Mouse (Mus musculus): Measurements from ENCODE around the gene Car10. TPM values are rescaled to one million over a fixed set of nuclear protein-coding genes. Genes with fewer than 3 reads are reported as not detected.

Gene Car10
- polyA plus RNA-seq, 1 experiment = not detected

DNA sequence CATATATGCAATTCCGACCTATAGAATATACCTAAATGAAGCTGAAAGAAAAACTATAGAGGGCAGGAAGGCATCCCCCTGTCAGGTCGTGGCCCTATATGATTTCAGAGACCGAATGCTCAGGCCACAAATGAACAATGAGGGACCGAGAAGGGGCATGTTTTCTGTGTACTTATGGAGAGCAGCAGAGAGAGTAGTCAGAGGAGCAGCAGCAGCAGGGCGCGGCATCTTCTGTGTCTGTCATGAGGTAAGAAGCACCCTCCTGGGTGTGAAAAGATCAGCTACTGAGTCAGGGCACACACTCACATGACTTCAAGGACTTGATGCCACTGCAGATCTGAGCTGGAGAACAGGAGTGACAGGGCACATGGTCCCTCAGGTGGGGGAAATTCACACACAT is 438.4 kb downstream of the Car10 start:
- Histone ChIP-seq H3ac (ENCODE audit: control insufficient read depth, insufficient read length) (no peak overlapping the region), H3K79me2 (ENCODE audit: control insufficient read depth, insufficient read depth) (no peaks in the 10 kb centered on the region), H3K4me2 (ENCODE audit: low read depth) (no peak overlapping the region), H3K27me3 (ENCODE audit: control insufficient read depth, insufficient read depth, insufficient read length) (no peaks in the 10 kb centered on the region), H3K4me3 (no peak overlapping the region), H3K36me3 (ENCODE audit: control insufficient read depth, insufficient read depth) (no peaks in the 10 kb centered on the region)
- TF ChIP-seq USF1 (IDR thresholded peaks at IDR 0.05; ENCODE audit: low read depth) (no peak), CEBPB (IDR thresholded peaks at IDR 0.05; ENCODE audit: insufficient read depth, poor library complexity, severe bottlenecking) (no peak), POLR2AphosphoS2 (IDR thresholded peaks at IDR 0.05; ENCODE audit: insufficient read length, low read depth) (no peak), MAX (IDR thresholded peaks at IDR 0.05; ENCODE audit: low read depth) (no peak), E2F4 (IDR thresholded peaks at IDR 0.05; ENCODE audit: insufficient read depth) (no peak), SRF (IDR thresholded peaks at IDR 0.05; ENCODE audit: control insufficient read depth, insufficient read length, low read depth) (no peak), POLR2A (IDR thresholded peaks at IDR 0.05; ENCODE audit: insufficient read length, low read depth) (no peak), MYOG (IDR thresholded peaks at IDR 0.05; ENCODE audit: control insufficient read depth in 1 of 3, insufficient read depth in 1 of 3, insufficient read length in 2 of 3, low read depth in 2 of 3) (no peak), MYOD1 (IDR thresholded peaks at IDR 0.05; ENCODE audit: control insufficient read depth in 1 of 3, insufficient read length in 2 of 3, low read depth in 2 of 3) (no peak), REST (IDR thresholded peaks at IDR 0.05; ENCODE audit: insufficient read depth, insufficient read length) (no peak), TCF12 (IDR thresholded peaks at IDR 0.05; ENCODE audit: insufficient read depth, poor library complexity, severe bottlenecking) (no peak), TCF3 (IDR thresholded peaks at IDR 0.05; ENCODE audit: insufficient read length, low read depth) (no peak)

DNA sequence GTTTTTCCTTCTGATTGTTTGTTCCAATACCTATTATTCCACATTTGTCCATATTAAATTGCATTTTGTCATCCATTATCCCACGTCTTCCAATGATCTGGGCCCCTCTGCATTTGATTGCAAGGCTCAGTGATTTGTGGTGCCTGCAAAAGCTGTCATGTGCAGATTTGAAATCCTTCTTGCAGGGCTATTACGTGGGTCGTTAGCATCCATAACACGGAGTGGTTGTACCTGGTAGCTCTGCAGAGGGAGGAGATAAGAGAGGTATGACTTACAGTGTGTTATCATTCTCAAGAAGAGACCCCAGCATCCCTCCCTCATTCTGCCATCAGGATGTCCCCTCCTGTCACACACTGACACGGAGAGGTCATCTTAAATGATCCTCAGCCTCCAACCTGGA is 451.1 kb downstream of the Car10 start:
- no peak overlapping the region for H3ac ChIP-seq (ENCODE audit: control insufficient read depth, insufficient read length)
- TF ChIP-seq TCF12 (IDR thresholded peaks at IDR 0.05; ENCODE audit: insufficient read depth, poor library complexity, severe bottlenecking) = no peak
- TF ChIP-seq POLR2A (IDR thresholded peaks at IDR 0.05; ENCODE audit: insufficient read length, low read depth) = no peak
- TF ChIP-seq POLR2AphosphoS2 (IDR thresholded peaks at IDR 0.05; ENCODE audit: insufficient read length, low read depth) = no peak
- TF ChIP-seq MYOG (IDR thresholded peaks at IDR 0.05; ENCODE audit: control insufficient read depth in 1 of 3, insufficient read depth in 1 of 3, insufficient read length in 2 of 3, low read depth in 2 of 3) = no peak
- TF ChIP-seq SRF (IDR thresholded peaks at IDR 0.05; ENCODE audit: control insufficient read depth, insufficient read length, low read depth) = no peak
- TF ChIP-seq MAX (IDR thresholded peaks at IDR 0.05; ENCODE audit: low read depth) = no peak
- no peak for TF ChIP-seq REST (IDR thresholded peaks at IDR 0.05; ENCODE audit: insufficient read depth, insufficient read length)
- TF ChIP-seq MYOD1 (IDR thresholded peaks at IDR 0.05; ENCODE audit: control insufficient read depth in 1 of 3, insufficient read length in 2 of 3, low read depth in 2 of 3) = no peak
- TF ChIP-seq USF1 (IDR thresholded peaks at IDR 0.05; ENCODE audit: low read depth) = no peak
- TF ChIP-seq TCF3 (IDR thresholded peaks at IDR 0.05; ENCODE audit: insufficient read length, low read depth) = no peak
- no peak for TF ChIP-seq CEBPB (IDR thresholded peaks at IDR 0.05; ENCODE audit: insufficient read depth, poor library complexity, severe bottlenecking)
- TF ChIP-seq E2F4 (IDR thresholded peaks at IDR 0.05; ENCODE audit: insufficient read depth) = no peak

DNA sequence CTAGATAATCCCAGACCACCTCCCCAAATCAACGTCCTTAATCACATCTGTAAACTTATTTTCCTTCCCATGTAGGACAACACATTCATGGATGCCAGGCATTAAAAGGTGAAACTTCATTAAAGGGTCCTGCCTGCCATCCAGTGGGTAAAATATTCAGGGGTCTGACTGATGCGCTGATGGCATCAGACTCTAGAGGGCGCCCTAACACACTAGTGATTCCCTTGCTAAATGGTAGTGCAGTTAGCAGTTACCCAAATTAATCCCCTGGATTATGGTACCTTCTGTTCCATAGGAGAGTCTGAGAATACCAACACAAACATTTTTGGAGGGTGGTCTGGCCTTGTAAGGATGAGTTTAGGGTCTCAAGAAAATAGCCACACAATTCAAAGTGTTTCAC is 453.1 kb downstream of the Car10 start:
- Histone ChIP-seq H3K4me2 (ENCODE audit: low read depth) (no peak overlapping the region), H3K4me3 (no peak overlapping the region), H3K79me2 (ENCODE audit: control insufficient read depth, insufficient read depth) (no peaks in the 10 kb centered on the region), H3ac (ENCODE audit: control insufficient read depth, insufficient read length) (no peak overlapping the region), H3K27me3 (ENCODE audit: control insufficient read depth, insufficient read depth, insufficient read length) (no peaks in the 10 kb centered on the region), H3K36me3 (ENCODE audit: control insufficient read depth, insufficient read depth) (no peaks in the 10 kb centered on the region)
- TF ChIP-seq REST (IDR thresholded peaks at IDR 0.05; ENCODE audit: insufficient read depth, insufficient read length) = no peak
- no peak for TF ChIP-seq POLR2AphosphoS2 (IDR thresholded peaks at IDR 0.05; ENCODE audit: insufficient read length, low read depth)
- TF ChIP-seq CEBPB (IDR thresholded peaks at IDR 0.05; ENCODE audit: insufficient read depth, poor library complexity, severe bottlenecking) = no peak
- no peak for TF ChIP-seq SRF (IDR thresholded peaks at IDR 0.05; ENCODE audit: control insufficient read depth, insufficient read length, low read depth)
- no peak for TF ChIP-seq TCF12 (IDR thresholded peaks at IDR 0.05; ENCODE audit: insufficient read depth, poor library complexity, severe bottlenecking)
- no peak for TF ChIP-seq MYOG (IDR thresholded peaks at IDR 0.05; ENCODE audit: control insufficient read depth in 1 of 3, insufficient read depth in 1 of 3, insufficient read length in 2 of 3, low read depth in 2 of 3)
- no peak for TF ChIP-seq USF1 (IDR thresholded peaks at IDR 0.05; ENCODE audit: low read depth)
- TF ChIP-seq E2F4 (IDR thresholded peaks at IDR 0.05; ENCODE audit: insufficient read depth) = no peak
- TF ChIP-seq MAX (IDR thresholded peaks at IDR 0.05; ENCODE audit: low read depth) = no peak
- no peak for TF ChIP-seq MYOD1 (IDR thresholded peaks at IDR 0.05; ENCODE audit: control insufficient read depth in 1 of 3, insufficient read length in 2 of 3, low read depth in 2 of 3)
- TF ChIP-seq TCF3 (IDR thresholded peaks at IDR 0.05; ENCODE audit: insufficient read length, low read depth) = no peak
- no peak for TF ChIP-seq POLR2A (IDR thresholded peaks at IDR 0.05; ENCODE audit: insufficient read length, low read depth)

More for the DNA sequence above, 451.1 kb downstream of the Car10 start:
- Histone ChIP-seq H3K79me2 (ENCODE audit: control insufficient read depth, insufficient read depth) (no peaks in the 10 kb centered on the region), H3K4me3 (no peak overlapping the region), H3K27me3 (ENCODE audit: control insufficient read depth, insufficient read depth, insufficient read length) (no peaks in the 10 kb centered on the region), H3K36me3 (ENCODE audit: control insufficient read depth, insufficient read depth) (no peaks in the 10 kb centered on the region), H3K4me2 (ENCODE audit: low read depth) (no peak overlapping the region)

DNA sequence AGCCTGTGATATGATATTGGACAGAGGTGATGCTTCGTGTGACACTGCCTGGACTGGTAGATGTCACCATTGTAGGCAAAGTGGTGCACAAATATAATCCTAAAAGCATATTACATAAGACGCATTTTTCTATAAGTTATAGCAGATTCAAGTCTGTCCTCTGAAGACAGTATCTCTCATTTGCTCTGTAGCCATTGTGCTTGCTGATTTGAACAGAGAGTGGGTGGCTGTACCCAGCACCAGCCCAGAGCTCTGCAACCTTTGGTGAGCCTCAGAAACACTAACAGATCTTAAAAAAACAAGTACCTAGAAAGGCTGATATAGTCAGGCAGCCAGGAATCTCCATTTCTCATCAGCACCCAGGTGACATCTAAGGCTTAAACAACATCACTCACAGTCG is 461.3 kb downstream of the Car10 start:
- TF ChIP-seq MYOD1 (IDR thresholded peaks at IDR 0.05; ENCODE audit: control insufficient read depth in 1 of 3, insufficient read length in 2 of 3, low read depth in 2 of 3) = no peak
- no peak for TF ChIP-seq CEBPB (IDR thresholded peaks at IDR 0.05; ENCODE audit: insufficient read depth, poor library complexity, severe bottlenecking)

DNA sequence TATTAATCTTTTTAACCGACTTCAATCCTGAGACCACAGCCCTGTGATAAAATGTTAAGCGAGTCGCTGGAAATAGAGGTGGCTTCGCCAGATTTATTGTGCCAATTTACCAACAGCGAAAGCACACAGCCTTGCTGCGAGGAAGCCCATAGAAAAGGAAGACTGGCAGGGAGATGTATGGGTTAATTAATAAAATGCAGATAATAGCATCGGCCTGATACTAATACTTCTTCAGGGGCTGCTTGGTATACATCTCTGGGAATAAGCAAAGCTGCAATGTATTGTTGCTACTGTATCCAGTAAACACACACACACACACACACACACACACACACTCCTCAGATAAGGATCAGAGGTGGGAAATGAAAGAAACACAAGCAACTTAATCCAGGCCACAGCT is 462.7 kb downstream of the Car10 start:
- TF ChIP-seq TCF12 (IDR thresholded peaks at IDR 0.05; ENCODE audit: insufficient read depth, poor library complexity, severe bottlenecking) = no peak
- TF ChIP-seq MYOD1 (IDR thresholded peaks at IDR 0.05; ENCODE audit: control insufficient read depth in 1 of 3, insufficient read length in 2 of 3, low read depth in 2 of 3) = no peak
- TF ChIP-seq MAX (IDR thresholded peaks at IDR 0.05; ENCODE audit: low read depth) = no peak
- H3K79me2 ChIP-seq (ENCODE audit: control insufficient read depth, insufficient read depth) = no peaks in the 10 kb centered on the region
- no peak overlapping the region for H3ac ChIP-seq (ENCODE audit: control insufficient read depth, insufficient read length)
- H3K36me3 ChIP-seq (ENCODE audit: control insufficient read depth, insufficient read depth) = no peaks in the 10 kb centered on the region
- no peak overlapping the region for H3K4me3 ChIP-seq
- H3K27me3 ChIP-seq (ENCODE audit: control insufficient read depth, insufficient read depth, insufficient read length) = no peaks in the 10 kb centered on the region
- no peak overlapping the region for H3K4me2 ChIP-seq (ENCODE audit: low read depth)

More for the DNA sequence above, 461.3 kb downstream of the Car10 start:
- H3K4me2 ChIP-seq (ENCODE audit: low read depth) = no peak overlapping the region
- H3K79me2 ChIP-seq (ENCODE audit: control insufficient read depth, insufficient read depth) = no peaks in the 10 kb centered on the region
- no peaks in the 10 kb centered on the region for H3K36me3 ChIP-seq (ENCODE audit: control insufficient read depth, insufficient read depth)
- H3K27me3 ChIP-seq (ENCODE audit: control insufficient read depth, insufficient read depth, insufficient read length) = no peaks in the 10 kb centered on the region
- H3ac ChIP-seq (ENCODE audit: control insufficient read depth, insufficient read length) = no peak overlapping the region
- H3K4me3 ChIP-seq = no peak overlapping the region
